Mouse (Mus musculus) spleen, postnatal 10 days (tissue): ENCODE measurements around the gene Gbx1.
"Not testable (repeated sequence)": the region's sequence is repeated elsewhere in the genome, so short reads cannot be mapped to it uniquely, and the experiment has no call there.

Experiments used
- DNase-seq, 2 experiments: peaks; one replicate each; pipeline ENCODE4 v3.0.0; 2021 to 2022; ENCODE audit warnings: low spot score in 2 of 2

Gene Gbx1

GRCm38 (mm10) chr5:24526889-24527230 is at the start of gene Gbx1:
TSS of gene Gbx1 (minus strand) at chr5:24527202.
- DNase-seq, result peak in 1 of 2 experiments; percentile 19

- DNase-seq, result peak in 1 of 2 experiments; percentile 59
These were observed 49.8 kb upstream of the Gbx1 start for GRCm38 (mm10) chr5:24576801-24577182.

DNA sequence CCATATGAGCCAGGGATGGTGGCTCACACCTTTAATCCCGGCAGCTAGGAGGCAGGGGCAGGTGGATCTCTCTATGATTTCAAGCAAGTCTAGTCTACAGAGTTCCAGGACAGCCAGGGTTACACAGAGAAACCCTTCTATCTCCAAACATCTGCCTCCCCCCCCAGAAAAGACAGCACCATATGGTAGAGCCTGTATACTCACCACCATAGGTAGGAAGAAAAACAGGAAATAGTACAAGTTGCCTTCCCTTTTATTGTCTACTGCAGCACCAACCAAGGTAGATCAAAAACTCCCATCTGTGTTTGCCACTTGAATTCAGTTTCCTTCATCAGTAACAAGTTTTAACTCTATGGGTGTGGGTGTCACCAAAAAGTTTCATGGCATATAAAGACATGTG is 48.9 kb upstream of the Gbx1 start:
- DNase-seq, result no peak

- DNase-seq, result no peak
These were observed 29.7 kb upstream of the Gbx1 start, which contains the start of gene 4931409K22Rik for GRCm38 (mm10) chr5:24556709-24557108. TSS of gene 4931409K22Rik (minus strand) at chr5:24556809.

DNA sequence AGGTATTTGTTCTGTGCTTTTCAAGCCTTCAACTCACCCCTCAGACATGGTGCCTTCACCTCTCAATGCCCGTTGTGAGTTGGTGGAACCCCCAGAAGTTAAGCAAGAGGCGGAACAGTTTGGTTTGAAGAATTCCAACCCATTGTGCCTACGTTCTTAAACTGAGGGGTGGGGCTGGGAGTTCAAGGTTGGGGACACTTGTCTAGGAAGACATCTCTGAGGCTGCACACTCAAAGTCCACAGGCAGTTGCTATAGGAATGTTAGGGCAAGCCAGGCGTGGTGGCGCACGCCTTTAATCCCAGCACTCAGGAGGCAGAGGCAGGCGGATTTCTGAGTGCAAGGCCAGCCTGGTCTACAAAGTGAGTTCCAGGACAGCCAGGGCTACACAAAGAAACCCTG is 28.3 kb upstream of the Gbx1 start:
- not testable (repeated sequence) for DNase-seq

GRCm38 (mm10) chr5:24553621-24554244 is 26.7 kb upstream of the Gbx1 start:
- DNase-seq, result no peak

- no peak for DNase-seq
These were observed 24.3 kb upstream of the Gbx1 start for GRCm38 (mm10) chr5:24551317-24551688.

- peak in 1 of 2 experiments; percentile 35 for DNase-seq
These were observed 23.8 kb upstream of the Gbx1 start for GRCm38 (mm10) chr5:24550598-24551316.

DNA sequence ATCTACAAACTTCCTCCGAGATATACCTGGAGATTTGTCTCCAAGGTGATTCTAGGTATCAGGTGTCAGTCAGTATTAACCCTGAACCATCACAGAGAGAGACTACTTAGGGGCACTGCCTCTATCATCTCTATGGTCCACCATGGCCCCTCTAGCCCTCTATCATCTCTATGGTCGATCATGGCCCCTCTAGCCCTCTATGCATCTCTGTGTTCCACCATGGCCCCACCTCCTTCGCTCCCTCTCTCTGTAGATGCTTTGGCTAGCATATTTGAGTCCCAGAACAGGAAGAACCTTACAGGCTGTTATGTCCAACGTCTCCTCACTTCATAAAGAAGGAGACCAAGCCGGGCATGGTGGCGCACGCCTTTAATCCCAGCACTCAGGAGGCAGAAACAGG is 15.6 kb upstream of the Gbx1 start:
- no peak for DNase-seq

GRCm38 (mm10) chr5:24541144-24541569 is 14.2 kb upstream of the Gbx1 start:
- no peak for DNase-seq

DNA sequence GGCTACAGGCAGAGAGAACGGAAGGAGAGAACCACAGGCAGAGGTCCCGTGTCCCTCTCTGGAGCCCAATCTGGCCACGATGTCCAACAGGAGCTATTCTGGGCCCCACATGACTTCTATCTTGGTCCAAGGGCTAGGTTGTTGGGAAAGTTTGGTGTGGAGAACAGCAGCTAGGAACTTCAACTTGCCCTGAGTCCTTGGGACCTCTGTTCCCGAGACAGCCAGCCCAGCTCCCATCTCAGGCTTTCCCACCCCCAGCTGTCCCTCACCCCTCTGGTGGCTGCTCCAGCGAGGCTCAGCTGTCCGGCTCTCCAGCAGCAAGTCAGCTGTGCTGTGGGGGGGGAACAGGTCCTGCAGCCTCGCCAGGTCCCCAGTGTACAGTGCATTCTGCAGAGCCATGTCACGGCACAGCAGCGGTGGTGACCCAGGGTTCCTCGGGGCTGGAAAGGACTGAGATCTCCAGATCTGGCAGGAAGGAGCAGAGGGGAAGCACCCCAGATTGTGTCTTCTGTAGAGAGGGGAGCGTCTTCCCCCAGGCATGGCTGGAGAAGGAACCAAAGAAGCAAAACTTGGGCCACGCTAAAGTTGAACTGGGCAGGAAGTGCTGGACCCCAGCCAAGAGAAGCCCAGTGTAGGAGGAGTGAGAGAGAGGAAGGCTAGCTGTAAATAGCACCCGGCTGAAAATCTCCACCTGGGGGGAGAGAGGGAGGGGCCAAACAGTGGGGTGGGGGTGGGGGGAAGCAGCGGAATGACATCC is 13.6 kb upstream of the Gbx1 start, which contains the start of gene Asb10:
TSS of gene Asb10 (minus strand) at position 592 of the 757 bp plus-strand sequence.
- DNase-seq, result peak in 1 of 2 experiments; percentile 38

GRCm38 (mm10) chr5:24539571-24540296 is 12.7 kb upstream of the Gbx1 start:
- DNase-seq, result no peak

GRCm38 (mm10) chr5:24537618-24538017 is 10.6 kb upstream of the Gbx1 start:
- no peak for DNase-seq

GRCm38 (mm10) chr5:24536511-24536910 is 9.5 kb upstream of the Gbx1 start:
- no peak for DNase-seq

- DNase-seq, result no peak
These were observed 8.7 kb upstream of the Gbx1 start for GRCm38 (mm10) chr5:24535731-24536130.

- no peak for DNase-seq
These were observed 7.3 kb upstream of the Gbx1 start for GRCm38 (mm10) chr5:24534292-24534691.

DNA sequence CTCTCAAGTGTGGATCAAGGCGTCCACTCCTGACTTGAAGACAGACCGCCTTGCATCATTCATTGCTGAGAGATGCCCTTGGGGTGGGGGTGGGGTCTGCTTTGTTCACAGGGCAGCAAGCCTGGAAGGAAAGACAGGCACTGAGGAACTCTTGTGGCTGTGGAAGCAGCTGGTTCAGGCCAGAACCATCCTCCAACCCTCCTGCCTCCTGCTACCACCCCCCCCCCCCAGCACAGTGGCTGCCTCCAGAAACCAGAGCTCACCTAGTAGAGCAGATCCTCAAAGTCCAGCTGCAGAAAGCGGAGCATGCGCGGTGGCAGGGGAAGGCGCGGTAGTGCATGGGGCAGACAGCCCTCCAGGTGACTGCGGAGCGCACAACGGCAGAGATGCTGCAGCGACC is 6.4 kb upstream of the Gbx1 start:
- no peak for DNase-seq

- DNase-seq, result peak; percentile 84 to 91
These were observed 3.2 kb upstream of the Gbx1 start for GRCm38 (mm10) chr5:24530042-24530689.

DNA sequence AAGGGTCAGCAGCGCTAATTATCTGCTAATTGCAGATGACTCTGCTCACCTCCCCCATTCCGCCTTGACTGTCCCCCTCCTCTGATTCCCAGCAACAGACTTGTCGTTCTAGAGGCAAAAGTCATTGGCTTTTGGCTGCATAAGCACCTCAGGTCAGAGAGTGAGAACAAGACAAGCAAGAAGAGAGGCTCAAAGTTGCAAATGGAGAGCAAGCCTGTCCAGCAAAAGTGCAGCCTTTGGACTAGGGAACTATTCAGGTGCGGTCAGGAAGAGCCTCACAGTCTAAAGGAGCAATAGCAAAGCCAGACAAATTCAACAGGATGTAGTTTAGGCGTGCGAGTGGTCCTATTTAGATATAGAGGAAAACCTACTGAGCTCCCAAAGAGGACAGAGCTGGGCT is 778 bp upstream of the Gbx1 start:
- no peak for DNase-seq

DNA sequence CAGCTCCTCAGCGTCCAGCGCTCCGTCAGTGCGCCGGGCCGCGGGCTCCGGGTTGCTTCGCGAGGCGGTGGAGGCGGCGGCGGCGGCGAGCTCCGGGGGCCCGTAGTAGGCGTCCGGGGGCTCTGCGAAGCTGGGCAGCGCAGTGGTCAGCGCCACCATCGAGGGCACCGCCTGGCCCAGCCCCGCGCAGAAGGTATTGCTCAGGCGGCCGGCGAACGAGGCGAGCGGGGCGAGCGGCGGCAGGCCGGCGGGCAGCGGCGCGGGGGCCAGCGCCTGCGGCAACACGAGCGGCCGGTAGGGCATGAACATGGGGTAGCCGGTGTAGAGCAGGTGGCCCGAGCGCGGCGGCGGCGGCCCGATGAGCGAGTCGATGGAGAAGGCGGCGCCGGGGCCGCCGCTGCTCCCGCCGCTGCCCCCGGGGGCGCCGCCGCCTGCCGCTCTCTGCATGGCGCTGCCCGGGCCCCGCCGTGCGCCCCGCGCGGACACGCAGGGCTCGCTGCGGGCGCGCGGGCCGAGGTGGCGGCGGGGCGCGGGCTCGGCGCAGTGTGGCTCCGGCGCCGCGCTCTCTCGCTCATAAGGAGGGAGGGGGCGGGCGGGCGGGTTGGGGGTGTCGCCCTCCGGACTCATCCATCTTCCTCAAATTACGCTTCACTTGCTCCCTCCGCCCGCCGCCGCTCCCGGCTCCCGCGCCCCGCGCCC is 663 bp downstream of the Gbx1 start:
- DNase-seq, result no peak
